Mouse (Mus musculus): ENCODE measurements around the gene Dnajc7.

DNA sequence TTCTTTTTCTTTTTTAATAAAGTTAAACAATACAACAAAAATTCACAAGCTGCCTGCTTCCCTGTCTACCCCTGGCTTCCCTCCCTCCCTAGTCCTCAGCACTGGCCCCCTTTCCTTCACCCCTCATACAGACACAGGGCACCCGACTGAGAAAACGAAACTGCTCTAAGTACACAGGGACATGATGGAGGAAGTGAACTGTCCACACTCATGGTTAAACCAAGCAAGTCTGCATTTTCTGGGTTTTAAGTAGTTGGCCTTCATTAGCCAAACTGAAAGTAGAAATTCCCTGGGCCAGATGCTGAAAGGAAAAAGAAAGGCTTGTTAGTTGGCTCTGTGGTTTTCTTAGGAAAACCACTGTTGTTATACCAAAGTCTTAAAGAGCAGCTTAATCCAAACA is 37.1 kb downstream of the Dnajc7 start:
- TF ChIP-seq POLR2A (IDR thresholded peaks at IDR 0.05; ENCODE audit: borderline replicate concordance, extremely low read depth, low read depth, low read length) = no peak
- no peak for TF ChIP-seq CTCF (IDR thresholded peaks at IDR 0.05; ENCODE audit: insufficient read depth, low read length)
